Mouse (Mus musculus) Patski (cell line): ENCODE results near the gene Echdc2. TPM values are rescaled to one million over a fixed set of nuclear protein-coding genes. Genes with fewer than 3 reads are reported as not detected.
A peak's percentile ranks its signal among the peaks of the same experiment; 100 is the strongest.
"Not testable (repeated sequence)": the region's sequence is repeated elsewhere in the genome, so short reads cannot be mapped to it uniquely, and the experiment has no call there.

Experiments
- ATAC-seq: fragments of 100-300 bp; one replicate; pipeline ENCODE4 v1.8.0; 2021
- CTCF ChIA-PET: fragments of 350-600 bp; sonication (Branson Sonifier 250); formaldehyde crosslinking; loops from one replicate; lab custom pipeline; 2022; ENCODE audit warnings: inconsistent platforms; lab: Charles Lee
- POLR2A ChIA-PET: fragments of 350-600 bp; sonication (Branson Sonifier 250); formaldehyde crosslinking; loops from one replicate; lab custom pipeline; 2022; ENCODE audit warnings: antibody characterized with exemption, inconsistent platforms; lab: Charles Lee
- DNase-seq: peaks from one replicate; pipeline ENCODE4 v3.0.0-alpha.2; 2011; ENCODE audit warnings: low read depth, low spot score
- H3K27me3 ChIP-seq: fragments of 371-371 bp; one replicate; pipeline ENCODE4 v1.5.1; 2021
- CTCF ChIP-seq: fragments of 100-300 bp; IDR thresholded peaks from one replicate; pipeline ENCODE4 v1.5.1; 2021
- in situ Hi-C: fragments of 300-500 bp; cut with MboI; formaldehyde crosslinking; loops from 3 replicates; pipeline ENCODE4 v1.11.1; 2018; ENCODE audit warnings: low pct_unique_long_range_greater_than_20kb, mixed read lengths
- polyA plus RNA-seq: library from polyadenylated mRNA; unstranded; gene quantifications from one replicate; pipeline ENCODE4 v1.2.3, GENCODE M21; 2021

Echdc2 gene
- polyA plus RNA-seq, 1 experiment from 2014 or later: 32.2 TPM

- H3K27me3 ChIP-seq, POLR2A ChIA-PET, in situ Hi-C loops, DNase-seq, ATAC-seq: not testable (repeated sequence)
- TF ChIP-seq CTCF: peak; percentile 47
- CTCF ChIA-PET: interaction anchor here (1.7 kb wide), 1 partner anchor 205 kb away, joined by 6 read pairs; no protein-coding TSS in a partner anchor
These were observed 22.1 kb upstream of the Echdc2 start for GRCm38 (mm10) chr4:108143178-108143577.

GRCm38 (mm10) chr4:108143778-108144177 is 21.5 kb upstream of the Echdc2 start:
- TF ChIP-seq CTCF: no peak
- no peak for ATAC-seq
- no peak for DNase-seq
- POLR2A ChIA-PET: no interaction called here
- H3K27me3 ChIP-seq: no peaks in the 10 kb centered on the region
- CTCF ChIA-PET: interaction anchor here (1.7 kb wide), 1 partner anchor 206 kb away, joined by 6 read pairs; no protein-coding TSS in a partner anchor
- in situ Hi-C loops: no loop called here

- DNase-seq (no peak), ATAC-seq (no peak)
- in situ Hi-C loops: no loop called here
- ChIA-PET CTCF (no interaction called here), POLR2A (no interaction called here)
- H3K27me3 ChIP-seq: no peaks in the 10 kb centered on the region
- no peak for TF ChIP-seq CTCF
These were observed 20.4 kb upstream of the Echdc2 start, which contains the start of gene Scp2 for GRCm38 (mm10) chr4:108144880-108145279. Gene Scp2 (minus strand): TSS chr4:108144998.

GRCm38 (mm10) chr4:108145554-108145953 is 19.7 kb upstream of the Echdc2 start:
- POLR2A ChIA-PET, ATAC-seq, H3K27me3 ChIP-seq, DNase-seq, in situ Hi-C loops, CTCF ChIA-PET: not testable (repeated sequence)

- DNase-seq, H3K27me3 ChIP-seq, ATAC-seq, POLR2A ChIA-PET, in situ Hi-C loops, CTCF ChIA-PET: not testable (repeated sequence)
These were observed 10.1 kb upstream of the Echdc2 start for GRCm38 (mm10) chr4:108155141-108155540.

GRCm38 (mm10) chr4:108161936-108162335 is 3.3 kb upstream of the Echdc2 start:
- CTCF ChIA-PET: no interaction called here
- no peaks in the 10 kb centered on the region for H3K27me3 ChIP-seq
- POLR2A ChIA-PET: no interaction called here
- no peak for ATAC-seq
- in situ Hi-C loops: no loop called here
- no peak for DNase-seq
- TF ChIP-seq CTCF: no peak

GRCm38 (mm10) chr4:108163291-108163690 is 1.9 kb upstream of the Echdc2 start:
- no peak for DNase-seq
- POLR2A ChIA-PET: no interaction called here
- no peak for TF ChIP-seq CTCF
- CTCF ChIA-PET: no interaction called here
- no peaks in the 10 kb centered on the region for H3K27me3 ChIP-seq
- in situ Hi-C loops: no loop called here
- ATAC-seq: no peak

- ChIA-PET CTCF (no interaction called here), POLR2A (no interaction called here)
- no peak for TF ChIP-seq CTCF
- in situ Hi-C loops: no loop called here
- no peaks in the 10 kb centered on the region for H3K27me3 ChIP-seq
- ATAC-seq (no peak), DNase-seq (no peak)
These were observed 1.6 kb downstream of the Echdc2 start for GRCm38 (mm10) chr4:108166874-108167273.

GRCm38 (mm10) chr4:108168056-108168455 is 2.8 kb downstream of the Echdc2 start:
- DNase-seq (no peak), ATAC-seq (no peak)
- TF ChIP-seq CTCF: no peak
- POLR2A ChIA-PET: no interaction called here
- H3K27me3 ChIP-seq: no peaks in the 10 kb centered on the region
- in situ Hi-C loops: no loop called here
- CTCF ChIA-PET: no interaction called here

GRCm38 (mm10) chr4:108182278-108182677 is 17.0 kb downstream of the Echdc2 start:
- DNase-seq (no peak), ATAC-seq (no peak)
- no peak for TF ChIP-seq CTCF
- in situ Hi-C loops: no loop called here
- POLR2A ChIA-PET: no interaction called here
- CTCF ChIA-PET: no interaction called here
- no peaks in the 10 kb centered on the region for H3K27me3 ChIP-seq

- in situ Hi-C loops: no loop called here
- H3K27me3 ChIP-seq: no peaks in the 10 kb centered on the region
- POLR2A ChIA-PET: interaction anchor here (1.4 kb wide), 1 partner anchor 12 kb away, joined by 5 read pairs; no protein-coding TSS in a partner anchor
- CTCF ChIA-PET: interaction anchor here (1.7 kb wide), 1 partner anchor 8 kb away, joined by 4 read pairs; no protein-coding TSS in a partner anchor
- ATAC-seq (no peak), DNase-seq (no peak)
- TF ChIP-seq CTCF: no peak
These were observed 27.6 kb downstream of the Echdc2 start for GRCm38 (mm10) chr4:108192821-108193323.
